Mouse (Mus musculus): ENCODE data around the gene Ces1b. TPM values are rescaled to one million over a fixed set of nuclear protein-coding genes. Genes with fewer than 3 reads are reported as not detected.

Ces1b gene
- total and polyA plus RNA-seq, 3 experiments, result not detected

DNA sequence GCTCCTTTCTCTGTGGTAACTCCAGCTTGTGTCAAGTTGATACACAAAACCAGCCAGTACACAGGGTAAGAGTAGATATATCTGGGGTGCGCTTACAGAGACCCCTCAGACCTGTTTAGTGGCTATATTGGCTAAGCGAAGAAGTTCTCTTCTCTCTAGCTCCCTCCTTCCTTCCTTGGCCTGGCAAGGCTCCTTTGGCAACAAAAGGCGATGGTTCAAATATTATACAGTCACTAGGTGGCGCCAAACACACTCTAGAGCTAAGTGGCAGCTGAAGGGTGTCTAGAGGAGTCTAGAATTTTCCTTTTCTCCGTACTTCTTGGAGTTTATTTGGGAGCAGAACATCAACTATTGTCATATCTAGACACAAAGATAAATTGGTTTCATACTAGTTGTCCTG lies 69.5 kb downstream of the Ces1b start:
- TF ChIP-seq EP300 (IDR thresholded peaks at IDR 0.05; ENCODE audit: insufficient read depth, low read depth, low read length) (no peak), POLR2A (IDR thresholded peaks at IDR 0.05; ENCODE audit: insufficient read depth, low read depth, low read length) (no peak), CTCF (IDR thresholded peaks at IDR 0.05) (peak; percentile 76)

More for the DNA sequence above, 69.5 kb downstream of the Ces1b start:
- intact Hi-C loops (cut with DNase I), result loop anchor here (2.0 to 10.0 kb wide), 4 partner anchors 39 to 385 kb away; partner anchors contain the start of gene Ces1a
- Histone ChIP-seq H3K4me1 (ENCODE audit: control insufficient read depth, insufficient read depth, low read length) (no peaks in the 10 kb centered on the region), H3K27ac (no peak overlapping the region), H3K9ac (ENCODE audit: low read depth, low read length) (no peak overlapping the region), H3K27me3 (ENCODE audit: control insufficient read depth, insufficient read depth, low read length) (no peaks in the 10 kb centered on the region), H3K79me2 (replicated peaks; ENCODE audit: control insufficient read depth, insufficient read depth, low read length) (no peaks in the 10 kb centered on the region), H3K36me3 (ENCODE audit: control insufficient read depth, insufficient read depth, low read length) (no peaks in the 10 kb centered on the region), H3K4me3 (no peak overlapping the region)
- no peak for DNase-seq
- WGBS, result 16% methylated on average over 5 of the region's 5 CpGs

Other genes with a start within 250 kb of the Ces1b start
- 1 to 10 TPM in 1 of 2 experiments, under 1 TPM in 1; 0.89 to 1.4 TPM for gene Lpcat2, start 224.7 kb downstream of the Ces1b start, total RNA-seq (2021)
- gene Lpcat2, start 224.7 kb downstream of the Ces1b start, polyA plus RNA-seq (2012; rRNA removed), result 0.72 and 1.1 TPM in 2 replicates
- gene Capns2, start 178.6 kb downstream of the Ces1b start, total RNA-seq (2021), result not detected
- gene Capns2, start 178.6 kb downstream of the Ces1b start, polyA plus RNA-seq (2012; rRNA removed), result not detected in 2 replicates
- gene Slc6a2, start 119.9 kb downstream of the Ces1b start, total RNA-seq (2021), result under 1 TPM; 0.08 to 0.14 TPM
- gene Slc6a2, start 119.9 kb downstream of the Ces1b start, polyA plus RNA-seq (2012; rRNA removed), result 0.18 and 0.23 TPM in 2 replicates
- gene Ces1a, start 31.8 kb downstream of the Ces1b start, total RNA-seq (2021), result not detected
- gene Ces1a, start 31.8 kb downstream of the Ces1b start, polyA plus RNA-seq (2012; rRNA removed), result not detected in 2 replicates
- gene Ces1c, start 51.3 kb upstream of the Ces1b start, total RNA-seq (2021), result not detected
- 0.94 TPM in 1 of 2 replicates, not detected in the other for gene Ces1c, start 51.3 kb upstream of the Ces1b start, polyA plus RNA-seq (2012; rRNA removed)
- gene Ces1d, start 117.8 kb upstream of the Ces1b start, total RNA-seq (2021), result 100 to 1,000 TPM; 276 to 286 TPM
- 243 and 410 TPM in 2 replicates for gene Ces1d, start 117.8 kb upstream of the Ces1b start, polyA plus RNA-seq (2012; rRNA removed)
- 1 to 10 TPM in 1 of 2 experiments, under 1 TPM in 1; 0.50 to 1.1 TPM for gene Ces1e, start 149.6 kb upstream of the Ces1b start, total RNA-seq (2021)
- gene Ces1e, start 149.6 kb upstream of the Ces1b start, polyA plus RNA-seq (2012; rRNA removed), result 0.84 and 1.8 TPM in 2 replicates
- gene Ces1f, start 199.7 kb upstream of the Ces1b start, total RNA-seq (2021), result 1 to 10 TPM in 1 of 2 experiments, under 1 TPM in 1; 0.37 to 1.2 TPM
- 1.5 and 2.5 TPM in 2 replicates for gene Ces1f, start 199.7 kb upstream of the Ces1b start, polyA plus RNA-seq (2012; rRNA removed)